Mouse (Mus musculus): ENCODE results near the gene Smcp. TPM values are rescaled to one million over a fixed set of nuclear protein-coding genes. Genes with fewer than 3 reads are reported as not detected.

Gene Smcp
- polyA plus RNA-seq, 1 experiment from 2014 or later: not detected

GRCm38 (mm10) chr3:92579508-92579907 lies 9.3 kb downstream of the Smcp start:
- Histone ChIP-seq H3K36me3 (no peaks in the 10 kb centered on the region), H3K9me3 (no peaks in the 10 kb centered on the region), H3K27ac (no peak overlapping the region), H3K4me1 (no peaks in the 10 kb centered on the region), H3K27me3 (ENCODE audit: insufficient read depth, poor library complexity, severe bottlenecking) (no peaks in the 10 kb centered on the region), H3K4me3 (no peak overlapping the region)
- DNase-seq (ENCODE audit: low spot score): no peak
- 81% methylated on average over 1 of the region's 1 CpGs for WGBS

DNA sequence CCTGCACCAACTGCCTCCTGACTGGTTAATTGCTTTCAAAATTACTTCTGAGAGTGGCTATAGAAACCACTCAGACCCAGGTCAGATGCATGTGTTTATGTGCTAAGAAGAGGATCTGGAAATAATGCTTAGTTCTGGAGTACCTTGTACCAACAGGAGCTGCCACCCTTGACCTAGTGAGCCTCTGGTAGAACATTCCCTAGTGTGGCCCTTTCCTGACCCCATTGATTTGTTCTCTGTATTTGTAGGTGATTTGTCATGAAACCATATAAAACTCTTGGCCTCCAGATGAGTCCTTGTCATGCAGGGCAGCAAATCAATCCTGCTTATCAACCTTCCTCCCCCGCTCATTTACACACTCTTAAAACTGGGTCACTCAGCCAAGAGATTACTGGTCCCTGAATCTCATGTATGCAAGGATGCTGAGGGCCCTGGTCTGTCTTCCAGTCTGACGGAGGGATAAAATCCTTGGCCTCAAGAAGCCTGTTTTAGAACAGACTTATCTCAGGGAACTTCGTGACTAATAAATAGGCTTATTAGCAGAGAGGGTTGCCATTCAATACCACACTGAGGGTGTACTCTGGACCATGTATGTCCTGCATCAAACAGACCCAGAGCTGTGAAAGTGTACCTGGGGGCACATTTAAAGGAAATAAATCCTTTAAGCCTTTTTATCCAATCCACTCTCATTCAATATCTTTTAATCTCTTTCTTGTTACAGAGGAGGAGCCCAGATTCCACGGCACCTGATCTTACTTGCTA lies 10.0 kb downstream of the Smcp start:
- H3K36me3 ChIP-seq: no peaks in the 10 kb centered on the region
- 58% methylated on average over 4 of the region's 4 CpGs for WGBS
- H3K27ac ChIP-seq: no peak overlapping the region
- H3K9me3 ChIP-seq: no peaks in the 10 kb centered on the region
- no peaks in the 10 kb centered on the region for H3K27me3 ChIP-seq (ENCODE audit: insufficient read depth, poor library complexity, severe bottlenecking)
- H3K4me1 ChIP-seq: no peaks in the 10 kb centered on the region
- no peak overlapping the region for H3K4me3 ChIP-seq
- DNase-seq (ENCODE audit: low spot score): no peak

DNA sequence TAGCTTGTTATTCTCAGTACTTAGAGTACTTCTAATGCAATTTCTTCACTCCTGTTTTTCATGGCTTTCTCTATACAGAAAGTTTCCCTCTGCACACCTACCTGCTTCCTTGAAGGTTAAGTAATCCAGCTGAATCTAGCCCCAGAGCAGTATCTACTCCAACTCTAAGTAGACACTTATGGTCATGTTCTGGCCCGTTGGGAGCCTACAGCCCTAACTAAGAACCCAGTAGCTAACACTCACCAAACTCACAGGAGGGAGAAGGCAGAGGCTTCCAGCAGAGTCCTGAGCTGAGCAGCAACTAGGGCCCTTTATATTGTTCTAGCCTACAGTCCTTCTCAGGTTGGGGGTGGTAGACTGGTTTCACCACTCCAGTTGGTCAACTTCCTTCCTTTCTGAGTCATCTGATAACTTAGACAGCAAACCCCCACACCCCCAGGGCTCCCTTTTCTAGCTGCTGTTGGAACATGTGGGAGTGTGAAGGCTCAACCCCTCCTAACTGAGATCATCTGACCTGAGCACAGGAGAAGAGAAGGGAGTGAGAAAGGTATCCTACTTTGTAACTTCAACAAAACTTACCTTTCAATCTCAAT lies 15.3 kb downstream of the Smcp start, which contains the start of gene Ivl:
Gene Ivl (minus strand): TSS at position 287 of the 593 bp plus-strand sequence.
- 57% methylated on average over 1 of the region's 1 CpGs for WGBS

GRCm38 (mm10) chr3:92572514-92573155 lies 16.2 kb downstream of the Smcp start:
- DNase-seq (ENCODE audit: low spot score): no peak
- H3K4me3 ChIP-seq: no peak overlapping the region
- no peaks in the 10 kb centered on the region for H3K9me3 ChIP-seq
- H3K4me1 ChIP-seq: no peaks in the 10 kb centered on the region
- H3K27me3 ChIP-seq (ENCODE audit: insufficient read depth, poor library complexity, severe bottlenecking): 0 out of 2 replicates have a peak, but pooled peaks cover 5% of the 10 kb centered on the region
- WGBS: 58% methylated on average over 2 of the region's 2 CpGs
- no peaks in the 10 kb centered on the region for H3K36me3 ChIP-seq
- H3K27ac ChIP-seq: no peak overlapping the region

More for the DNA sequence above, 15.3 kb downstream of the Smcp start, which contains the start of gene Ivl:
- no peaks in the 10 kb centered on the region for H3K36me3 ChIP-seq
- H3K27ac ChIP-seq: no peak within 1 kb of the TSS
- DNase-seq (ENCODE audit: low spot score): no peak
- no peak within 1 kb of the TSS for H3K4me3 ChIP-seq
- H3K9me3 ChIP-seq: no peaks in the 10 kb centered on the region
- H3K27me3 ChIP-seq (ENCODE audit: insufficient read depth, poor library complexity, severe bottlenecking): 0 out of 2 replicates have a peak, but pooled peaks cover 5% of the 10 kb centered on the region
- H3K4me1 ChIP-seq: no peaks in the 10 kb centered on the region

- Histone ChIP-seq H3K27me3 (ENCODE audit: insufficient read depth, poor library complexity, severe bottlenecking) (0 out of 2 replicates have a peak, but pooled peaks cover 5% of the 10 kb centered on the region), H3K9me3 (no peaks in the 10 kb centered on the region), H3K27ac (no peak overlapping the region), H3K4me3 (no peak overlapping the region), H3K36me3 (no peaks in the 10 kb centered on the region), H3K4me1 (no peaks in the 10 kb centered on the region)
- 81% methylated on average over 2 of the region's 2 CpGs for WGBS
- DNase-seq (ENCODE audit: low spot score): no peak
These were observed 20.0 kb downstream of the Smcp start for GRCm38 (mm10) chr3:92568752-92569151.

GRCm38 (mm10) chr3:92565418-92565817 lies 23.4 kb downstream of the Smcp start:
- no peaks in the 10 kb centered on the region for H3K27me3 ChIP-seq (ENCODE audit: insufficient read depth, poor library complexity, severe bottlenecking)
- no peaks in the 10 kb centered on the region for H3K36me3 ChIP-seq
- H3K9me3 ChIP-seq: no peaks in the 10 kb centered on the region
- no peak overlapping the region for H3K27ac ChIP-seq
- DNase-seq (ENCODE audit: low spot score): no peak
- H3K4me3 ChIP-seq: no peak overlapping the region
- H3K4me1 ChIP-seq: no peaks in the 10 kb centered on the region

DNA sequence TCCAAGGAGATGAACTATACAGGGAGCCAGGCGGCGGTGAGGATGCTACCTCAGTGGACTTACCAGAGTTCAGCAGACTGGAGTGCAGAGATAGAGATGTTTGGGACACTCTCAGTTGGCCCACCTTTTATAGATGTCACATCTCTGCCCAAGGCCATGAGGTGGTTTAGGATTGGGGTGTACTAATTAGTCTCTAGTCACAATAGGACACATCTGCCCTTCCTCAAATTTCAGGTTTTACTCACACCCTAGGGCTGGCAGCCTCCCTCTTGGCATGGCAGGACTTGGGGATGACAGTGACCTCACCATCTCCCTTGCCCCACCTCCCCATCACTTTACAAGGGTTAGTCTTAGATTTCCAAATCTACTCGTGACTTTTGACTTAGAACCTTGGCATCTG lies 54.4 kb downstream of the Smcp start, which contains the start of gene 2310046K23Rik:
Gene 2310046K23Rik (minus strand): TSS at position 101 of the 400 bp plus-strand sequence.
- Histone ChIP-seq H3K36me3 (no peaks in the 10 kb centered on the region), H3K27ac (no peak within 1 kb of the TSS), H3K4me1 (no peaks in the 10 kb centered on the region), H3K9me3 (no peaks in the 10 kb centered on the region), H3K4me3 (no peak within 1 kb of the TSS), H3K27me3 (ENCODE audit: insufficient read depth, poor library complexity, severe bottlenecking) (no peaks in the 10 kb centered on the region)
- 82% methylated on average over 3 of the region's 3 CpGs for WGBS
- DNase-seq (ENCODE audit: low spot score): no peak

Other genes with a start within 250 kb of the Smcp start
- gene Sprr2d, start 249.9 kb downstream of the Smcp start, polyA plus RNA-seq (2016; fragmentation: Nextera tagmentation; extraction: Ambion mirVana): not detected in 2 replicates
- gene Sprr2e, start 236.9 kb downstream of the Smcp start, polyA plus RNA-seq (2016; fragmentation: Nextera tagmentation; extraction: Ambion mirVana): not detected in 2 replicates
- gene Sprr2f, start 223.8 kb downstream of the Smcp start, polyA plus RNA-seq (2016; fragmentation: Nextera tagmentation; extraction: Ambion mirVana): 0.24 TPM in 1 of 2 replicates, not detected in the other
- not detected in 2 replicates for gene Sprr2h, start 203.3 kb downstream of the Smcp start, polyA plus RNA-seq (2016; fragmentation: Nextera tagmentation; extraction: Ambion mirVana)
- gene Sprr2i, start 181.0 kb downstream of the Smcp start, polyA plus RNA-seq (2016; fragmentation: Nextera tagmentation; extraction: Ambion mirVana): not detected in 2 replicates
- gene Sprr2j-ps, start 170.9 kb downstream of the Smcp start, polyA plus RNA-seq (2016; fragmentation: Nextera tagmentation; extraction: Ambion mirVana): not detected in 2 replicates
- 5.8 and 6.8 TPM in 2 replicates for gene Gm9774, start 159.6 kb downstream of the Smcp start, polyA plus RNA-seq (2016; fragmentation: Nextera tagmentation; extraction: Ambion mirVana)
- gene Sprr2k, start 156.4 kb downstream of the Smcp start, polyA plus RNA-seq (2016; fragmentation: Nextera tagmentation; extraction: Ambion mirVana): not detected in 2 replicates
- not detected in 2 replicates for gene Sprr1b, start 150.2 kb downstream of the Smcp start, polyA plus RNA-seq (2016; fragmentation: Nextera tagmentation; extraction: Ambion mirVana)
- gene Sprr3, start 130.3 kb downstream of the Smcp start, polyA plus RNA-seq (2016; fragmentation: Nextera tagmentation; extraction: Ambion mirVana): not detected in 2 replicates
- gene Sprr1a, start 103.1 kb downstream of the Smcp start, polyA plus RNA-seq (2016; fragmentation: Nextera tagmentation; extraction: Ambion mirVana): 0.37 TPM in 1 of 2 replicates, not detected in the other
- not detected in 2 replicates for gene Sprr4, start 88.5 kb downstream of the Smcp start, polyA plus RNA-seq (2016; fragmentation: Nextera tagmentation; extraction: Ambion mirVana)
- not detected in 2 replicates for gene 2310046K23Rik, start 54.5 kb downstream of the Smcp start, polyA plus RNA-seq (2016; fragmentation: Nextera tagmentation; extraction: Ambion mirVana)
- gene Ivl, start 15.3 kb downstream of the Smcp start, polyA plus RNA-seq (2016; fragmentation: Nextera tagmentation; extraction: Ambion mirVana): not detected in 2 replicates
- not detected in 2 replicates for gene 2210017I01Rik, start 18.5 kb upstream of the Smcp start, polyA plus RNA-seq (2016; fragmentation: Nextera tagmentation; extraction: Ambion mirVana)
- gene Lce6a, start 32.7 kb upstream of the Smcp start, polyA plus RNA-seq (2016; fragmentation: Nextera tagmentation; extraction: Ambion mirVana): not detected in 2 replicates
- gene Lce1a1, start 59.3 kb upstream of the Smcp start, polyA plus RNA-seq (2016; fragmentation: Nextera tagmentation; extraction: Ambion mirVana): not detected in 2 replicates
- not detected in 2 replicates for gene Lce1b, start 67.9 kb upstream of the Smcp start, polyA plus RNA-seq (2016; fragmentation: Nextera tagmentation; extraction: Ambion mirVana)
- not detected in 2 replicates for gene Lce1a2, start 81.3 kb upstream of the Smcp start, polyA plus RNA-seq (2016; fragmentation: Nextera tagmentation; extraction: Ambion mirVana)
- gene Lce1c, start 90.2 kb upstream of the Smcp start, polyA plus RNA-seq (2016; fragmentation: Nextera tagmentation; extraction: Ambion mirVana): not detected in 2 replicates
- not detected in 2 replicates for gene Lce1d, start 98.2 kb upstream of the Smcp start, polyA plus RNA-seq (2016; fragmentation: Nextera tagmentation; extraction: Ambion mirVana)
- gene Lce1e, start 120.1 kb upstream of the Smcp start, polyA plus RNA-seq (2016; fragmentation: Nextera tagmentation; extraction: Ambion mirVana): not detected in 2 replicates
- not detected in 2 replicates for gene Lce1f, start 131.4 kb upstream of the Smcp start, polyA plus RNA-seq (2016; fragmentation: Nextera tagmentation; extraction: Ambion mirVana)
- not detected in 2 replicates for gene Gm38119, start 150.1 kb upstream of the Smcp start, polyA plus RNA-seq (2016; fragmentation: Nextera tagmentation; extraction: Ambion mirVana)
- not detected in 2 replicates for gene Lce1g, start 163.3 kb upstream of the Smcp start, polyA plus RNA-seq (2016; fragmentation: Nextera tagmentation; extraction: Ambion mirVana)
- gene Lce1h, start 176.1 kb upstream of the Smcp start, polyA plus RNA-seq (2016; fragmentation: Nextera tagmentation; extraction: Ambion mirVana): not detected in 2 replicates
- gene Lce1i, start 189.9 kb upstream of the Smcp start, polyA plus RNA-seq (2016; fragmentation: Nextera tagmentation; extraction: Ambion mirVana): not detected in 2 replicates
- not detected in 2 replicates for gene Lce1j, start 201.5 kb upstream of the Smcp start, polyA plus RNA-seq (2016; fragmentation: Nextera tagmentation; extraction: Ambion mirVana)
- not detected in 2 replicates for gene Lce1k, start 218.9 kb upstream of the Smcp start, polyA plus RNA-seq (2016; fragmentation: Nextera tagmentation; extraction: Ambion mirVana)
- not detected in 2 replicates for gene Kprp, start 238.2 kb upstream of the Smcp start, polyA plus RNA-seq (2016; fragmentation: Nextera tagmentation; extraction: Ambion mirVana)